Mouse (Mus musculus): ENCODE measurements around the gene Prkar1a.
"Not testable (repeated sequence)": the region's sequence is repeated elsewhere in the genome, so short reads cannot be mapped to it uniquely, and the experiment has no call there.

The Prkar1a gene

DNA sequence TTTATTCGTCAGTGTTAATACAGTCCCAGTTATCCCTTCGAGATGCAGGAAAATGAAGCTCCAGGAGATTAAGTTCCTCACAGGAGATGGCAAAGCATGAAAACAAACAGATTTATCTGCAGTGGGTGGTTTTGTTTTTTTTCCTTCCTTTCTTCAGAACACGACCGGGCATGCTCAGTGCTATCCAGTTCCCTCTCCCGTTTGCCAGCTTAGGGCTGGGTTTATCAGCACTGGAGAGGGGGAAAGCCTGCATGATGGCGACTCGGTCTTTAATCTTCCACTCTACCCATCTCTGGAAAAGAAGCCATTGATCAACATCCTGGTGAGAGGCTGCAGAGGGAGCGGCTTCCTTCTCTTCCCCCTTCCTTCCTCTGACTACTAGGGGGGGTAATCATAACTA is at the start of gene Prkar1a:
Gene Prkar1a, plus strand, starts transcription at position 200 of the 400 bp plus-strand sequence.
- DNase-seq (ENCODE audit: low spot score in 2 of 2) = no peak

- no peak for DNase-seq (ENCODE audit: low spot score in 2 of 2)
Observed at GRCm38 (mm10) chr11:109607600-109607999, 41.6 kb upstream of the Prkar1a start.

GRCm38 (mm10) chr11:109608976-109609625 is 40.1 kb upstream of the Prkar1a start:
- no peak for DNase-seq (ENCODE audit: low spot score in 2 of 2)

GRCm38 (mm10) chr11:109610046-109610794 is 39.0 kb upstream of the Prkar1a start:
- no peak for DNase-seq (ENCODE audit: low spot score in 2 of 2)

DNA sequence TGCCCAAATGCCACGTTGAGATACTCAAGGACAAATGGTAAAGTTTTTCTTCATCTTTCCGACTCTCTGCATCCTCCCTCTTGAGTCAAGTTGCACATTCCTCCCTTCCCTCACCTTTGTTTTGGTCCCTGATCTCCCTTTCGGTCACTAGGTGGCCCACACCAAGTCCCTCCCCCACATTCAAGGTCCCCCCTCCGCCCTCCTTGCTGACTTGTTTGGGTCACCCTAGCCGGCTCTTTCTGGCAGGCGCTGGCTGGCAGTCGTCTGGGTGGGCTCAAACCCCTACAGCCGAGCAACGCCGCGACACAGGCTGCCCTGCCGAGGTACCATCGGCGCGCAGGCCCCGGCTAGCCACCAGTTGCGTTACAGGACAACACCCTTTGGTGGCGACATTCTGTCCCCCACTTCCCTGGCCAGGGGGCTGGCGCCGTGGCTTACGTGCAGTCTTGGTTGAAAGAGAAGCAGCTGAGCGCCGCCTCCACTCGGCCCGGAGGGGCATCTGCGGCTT is 38.4 kb upstream of the Prkar1a start:
- DNase-seq (ENCODE audit: low spot score in 2 of 2) = no peak

DNA sequence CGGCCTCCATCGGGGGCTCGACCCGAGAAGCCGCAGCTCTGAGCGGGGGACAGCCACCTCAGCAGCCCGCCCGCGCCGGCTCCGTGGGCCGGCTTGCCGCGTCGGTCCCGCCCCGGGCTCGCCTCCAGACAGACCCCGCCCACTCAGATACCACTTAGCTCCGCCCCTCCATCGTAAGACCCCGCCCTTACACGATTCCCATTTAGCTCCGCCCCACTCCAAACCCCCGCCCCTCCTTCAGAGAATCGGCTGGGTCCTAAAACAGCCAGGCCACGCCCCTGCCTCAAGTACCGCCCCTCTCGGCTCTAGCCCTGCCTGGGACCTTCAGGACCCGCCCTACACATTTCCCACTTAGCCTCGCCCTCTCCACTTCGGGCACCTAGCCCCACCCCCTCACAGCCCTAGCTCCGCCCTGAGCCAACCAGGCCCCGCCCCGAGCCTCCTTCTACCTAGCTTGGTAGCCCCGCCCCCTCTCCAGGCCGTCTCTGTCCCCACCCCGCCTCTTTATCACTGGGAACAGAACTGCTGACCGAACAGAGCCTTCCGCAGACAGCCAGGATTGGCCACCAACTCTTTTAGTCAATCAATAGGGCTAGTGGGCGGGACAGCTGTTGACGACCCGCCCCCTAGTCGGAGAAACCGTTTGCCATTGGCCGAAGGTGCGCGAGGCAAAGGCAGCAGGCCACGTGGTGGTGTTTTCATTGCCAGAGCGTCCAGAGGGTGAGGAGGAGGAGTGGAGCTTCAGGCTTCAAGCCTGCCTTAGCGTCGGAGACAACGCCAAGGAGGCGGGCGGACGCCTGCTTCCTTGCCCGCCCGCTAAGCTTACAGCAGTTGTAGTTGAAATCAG is 37.7 kb upstream of the Prkar1a start, which contains the start of gene Wipi1:
Gene Wipi1, minus strand, starts transcription at position 665 of the 847 bp plus-strand sequence.
- peak; percentile 99 for DNase-seq (ENCODE audit: low spot score in 2 of 2)

DNA sequence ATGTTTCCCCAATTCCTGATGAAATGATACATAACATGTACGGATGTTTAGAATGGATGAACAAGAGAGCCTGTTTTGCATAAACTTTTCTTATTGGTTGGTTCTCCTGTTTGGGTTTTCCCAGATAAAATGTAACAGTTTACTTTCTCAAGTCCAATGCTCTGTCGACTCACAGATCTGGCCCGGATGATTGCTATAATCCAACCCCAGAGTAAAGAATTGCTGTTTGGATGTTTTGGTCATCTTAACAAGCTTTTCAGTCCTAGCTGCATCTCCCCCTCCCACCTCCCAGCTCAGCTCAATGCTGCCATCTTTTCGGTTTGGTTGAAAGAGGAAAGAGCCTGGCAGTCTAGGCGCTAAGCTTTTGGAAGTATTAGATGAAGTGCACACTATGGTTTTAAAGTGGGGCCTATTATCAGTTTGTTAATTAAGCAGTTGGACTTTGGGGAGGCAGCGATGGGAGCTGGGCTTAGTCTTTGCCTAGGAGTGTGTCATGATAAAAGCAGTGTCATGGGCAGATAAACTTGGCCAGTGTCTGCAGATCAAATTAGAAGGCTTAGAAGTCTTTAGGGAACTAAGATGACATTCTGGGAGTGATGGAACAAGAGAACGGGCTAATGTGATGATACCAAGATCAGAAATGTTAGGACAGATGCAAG is 36.2 kb upstream of the Prkar1a start:
- DNase-seq (ENCODE audit: low spot score in 2 of 2) = no peak

- no peak for DNase-seq (ENCODE audit: low spot score in 2 of 2)
Observed at GRCm38 (mm10) chr11:109615286-109615685, 33.9 kb upstream of the Prkar1a start.

DNA sequence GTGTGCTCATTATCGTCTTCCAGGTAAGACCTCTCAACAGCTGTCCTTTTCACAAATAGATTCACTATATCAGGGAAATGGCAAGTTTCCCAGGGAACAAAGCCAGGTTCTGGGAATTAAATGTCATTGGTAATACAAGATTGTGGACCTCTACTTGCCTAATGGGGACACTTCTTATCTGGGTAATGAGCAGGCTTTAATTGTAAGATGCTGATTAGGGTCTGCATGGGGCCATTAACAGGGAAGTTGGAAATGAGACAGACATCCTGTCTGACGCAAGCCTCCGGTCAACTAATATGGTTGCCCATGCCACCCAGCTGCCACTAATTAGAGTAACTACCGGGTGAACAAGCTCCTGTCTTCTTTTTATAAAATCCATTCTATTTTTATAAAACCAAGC is 32.9 kb upstream of the Prkar1a start:
- DNase-seq (ENCODE audit: low spot score in 2 of 2) = no peak

DNA sequence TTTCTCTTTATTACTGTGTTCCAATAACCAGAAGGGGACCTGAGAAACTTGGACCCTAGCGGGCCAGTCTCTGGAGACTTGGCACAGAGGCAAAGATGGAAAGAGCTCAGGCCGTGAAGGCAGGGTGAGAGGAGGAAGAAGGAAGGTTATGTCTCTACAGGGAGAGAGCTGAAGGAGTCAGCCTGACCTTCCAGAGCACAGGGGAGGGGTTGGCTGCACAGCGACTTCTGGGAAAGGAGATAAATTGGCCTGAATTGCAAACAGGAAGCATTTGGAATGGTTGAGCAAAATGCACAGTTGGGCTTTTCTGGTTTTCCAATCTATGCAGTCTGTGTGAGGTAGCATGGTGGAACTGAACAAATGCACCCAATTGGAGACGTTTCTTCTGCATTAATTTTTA is 32.4 kb upstream of the Prkar1a start:
- DNase-seq (ENCODE audit: low spot score in 2 of 2) = no peak

DNA sequence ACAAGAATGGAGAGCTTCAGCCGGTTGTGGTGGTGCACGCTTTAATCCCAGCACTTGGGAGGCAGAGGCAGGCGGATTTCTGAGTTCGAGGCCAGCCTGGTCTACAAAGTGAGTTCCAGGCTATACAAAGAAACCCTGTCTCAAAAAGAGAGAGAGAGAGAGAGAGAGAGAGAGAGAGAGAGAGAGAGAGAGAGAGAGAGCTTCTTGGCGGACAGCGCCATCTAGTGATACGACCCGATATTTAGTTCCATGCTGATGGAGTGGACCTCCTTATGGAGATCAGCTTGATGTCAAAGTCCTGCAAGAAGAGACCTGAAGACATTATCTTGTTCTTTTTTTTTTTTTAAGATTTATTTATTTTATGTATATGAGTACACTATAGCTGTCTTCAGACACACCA is 30.1 kb upstream of the Prkar1a start:
- DNase-seq (ENCODE audit: low spot score in 2 of 2) = not testable (repeated sequence)

- DNase-seq (ENCODE audit: low spot score in 2 of 2) = no peak
Observed at GRCm38 (mm10) chr11:109620356-109620755, 28.8 kb upstream of the Prkar1a start.

GRCm38 (mm10) chr11:109621183-109621582 is 28.0 kb upstream of the Prkar1a start:
- no peak for DNase-seq (ENCODE audit: low spot score in 2 of 2)

GRCm38 (mm10) chr11:109622518-109623037 is 26.6 kb upstream of the Prkar1a start:
- no peak for DNase-seq (ENCODE audit: low spot score in 2 of 2)

DNA sequence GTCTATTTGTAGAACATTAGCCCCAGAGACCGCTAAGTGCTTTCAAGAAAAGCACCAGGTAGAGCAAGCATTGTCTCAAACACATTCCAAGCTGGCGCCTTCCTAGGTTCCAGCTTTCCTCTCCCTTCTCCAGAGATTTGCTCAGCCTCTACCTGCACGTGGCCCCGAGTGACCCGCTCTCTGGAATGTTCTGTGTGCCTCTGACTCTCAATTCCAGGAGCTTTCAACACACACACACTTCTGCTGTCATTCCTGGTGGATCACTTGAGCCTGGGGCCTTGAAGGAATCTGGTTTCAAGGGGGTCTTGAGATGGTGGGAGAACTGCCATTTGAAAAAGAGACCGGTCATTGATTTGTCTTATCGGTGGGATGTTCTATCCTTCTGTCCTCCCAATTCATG is 26.0 kb upstream of the Prkar1a start:
- no peak for DNase-seq (ENCODE audit: low spot score in 2 of 2)

GRCm38 (mm10) chr11:109627648-109628047 is 21.6 kb upstream of the Prkar1a start:
- DNase-seq (ENCODE audit: low spot score in 2 of 2) = no peak

DNA sequence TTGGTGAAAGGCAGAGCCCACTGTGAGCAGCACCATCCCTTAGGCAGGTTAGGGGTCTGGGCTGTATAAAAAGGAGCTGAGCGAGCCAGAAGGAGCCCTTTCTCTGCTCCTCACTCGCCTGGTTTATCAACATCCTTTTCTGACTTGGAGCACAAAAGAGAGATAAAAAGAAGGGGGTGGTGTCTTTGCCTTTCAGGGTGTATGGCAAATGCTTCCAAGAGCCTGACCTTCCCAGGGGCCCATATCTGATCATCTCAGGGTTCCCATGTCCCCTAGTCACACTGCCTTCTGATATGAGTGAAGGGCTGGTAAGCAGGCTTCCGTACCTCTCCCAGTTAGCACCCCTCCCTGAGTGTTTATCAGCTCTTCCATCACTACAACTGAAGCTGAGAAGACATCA is 21.1 kb upstream of the Prkar1a start:
- DNase-seq (ENCODE audit: low spot score in 2 of 2) = no peak

- DNase-seq (ENCODE audit: low spot score in 2 of 2) = no peak
Observed at GRCm38 (mm10) chr11:109629021-109629521, 20.1 kb upstream of the Prkar1a start.

- DNase-seq (ENCODE audit: low spot score in 2 of 2) = no peak
Observed at GRCm38 (mm10) chr11:109634928-109635327, 14.3 kb upstream of the Prkar1a start.

DNA sequence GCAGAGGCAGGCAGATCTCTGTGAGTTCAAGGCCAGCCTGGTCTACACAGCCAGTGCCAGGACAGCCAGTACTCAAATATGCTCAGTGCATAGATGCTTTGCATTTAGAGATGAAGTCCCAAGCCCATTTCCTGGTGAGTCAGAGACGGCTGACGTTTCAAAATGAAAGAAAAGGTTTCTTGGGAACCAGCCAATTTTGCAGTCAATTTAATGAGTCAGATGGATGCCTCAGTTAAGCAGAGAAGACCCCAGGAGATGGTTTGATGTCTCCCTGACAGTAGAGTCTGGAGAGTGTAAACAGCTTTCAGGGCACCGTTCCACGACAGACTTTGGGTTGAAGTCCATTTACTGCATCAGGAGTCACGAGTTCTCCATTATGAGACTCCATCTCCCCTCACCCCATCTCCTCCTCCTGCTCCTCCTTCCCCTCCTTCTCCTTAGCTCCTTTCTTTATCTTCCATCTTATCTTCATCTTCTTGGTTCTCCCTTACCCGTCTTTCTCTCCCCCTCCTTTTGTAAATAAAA is 13.3 kb upstream of the Prkar1a start:
- DNase-seq (ENCODE audit: low spot score in 2 of 2) = no peak

Measured in urinary bladder, postnatal 4 days (tissue).